Mouse (Mus musculus) thymus, adult 18-20 months (tissue): ENCODE results near the gene Boll.

Experiments
- DNase-seq, 2 experiments: peaks; one replicate each; pipeline ENCODE4 v3.0.0; 2022; ENCODE audit warnings: mixed read lengths in 2 of 2

Gene Boll

GRCm38 (mm10) chr1:55205808-55206327 is 157.4 kb downstream of the Boll start:
- no peak for DNase-seq

- no peak for DNase-seq
Observed at GRCm38 (mm10) chr1:55201850-55202752, 161.2 kb downstream of the Boll start.

- DNase-seq, result no peak
Observed at GRCm38 (mm10) chr1:55198719-55199118, 164.6 kb downstream of the Boll start.
